Mouse (Mus musculus): ENCODE data around the gene Zfpm1. TPM values are rescaled to one million over a fixed set of nuclear protein-coding genes. Genes with fewer than 3 reads are reported as not detected.

Gene Zfpm1
- polyA plus RNA-seq, 1 experiment from 2014 or later = 2.3 TPM

- peaks cover 51% of the 10 kb centered on the region for H3K27me3 ChIP-seq (ENCODE audit: control insufficient read depth, insufficient read depth, low read length)
- peak overlapping the region; percentile 49 for H3K4me3 ChIP-seq (replicated peaks; ENCODE audit: low read depth, low read length)
- peak overlapping the region; percentile 82 for H3K4me2 ChIP-seq (ENCODE audit: low read length)
- WGBS = 2% methylated on average over 78 of the region's 81 CpGs
- peak; percentile 84 for DNase-seq
- peaks cover 13% of the 10 kb centered on the region; the same call in 1 of the 2 replicates for H3K4me1 ChIP-seq (ENCODE audit: control insufficient read depth, insufficient read depth, low read length)
- H3K36me3 ChIP-seq (ENCODE audit: control insufficient read depth, insufficient read depth, low read length) = no peaks in the 10 kb centered on the region
- no peaks in the 10 kb centered on the region for H3K9me3 ChIP-seq (ENCODE audit: control insufficient read depth, low read length)
- peak; percentile 65 for ATAC-seq (ENCODE audit: low FRiP score, low TSS enrichment)
- H3K9ac ChIP-seq (replicated peaks; ENCODE audit: low read length) = peak overlapping the region; percentile 48
- no peak overlapping the region for H3K27ac ChIP-seq (replicated peaks; ENCODE audit: low read depth, low read length)
Observed at GRCm38 (mm10) chr8:122336251-122336910, 54.4 kb downstream of the Zfpm1 start.

- 47% methylated on average over 6 of the region's 6 CpGs for WGBS
- H3K36me3 ChIP-seq (ENCODE audit: control insufficient read depth, insufficient read depth, low read length) = no peaks in the 10 kb centered on the region
- no peak overlapping the region for H3K27ac ChIP-seq (replicated peaks; ENCODE audit: low read depth, low read length)
- H3K4me2 ChIP-seq (ENCODE audit: low read length) = no peak overlapping the region
- H3K9me3 ChIP-seq (ENCODE audit: control insufficient read depth, low read length) = no peaks in the 10 kb centered on the region
- H3K4me3 ChIP-seq (replicated peaks; ENCODE audit: low read depth, low read length) = no peak overlapping the region
- peaks cover 24% of the 10 kb centered on the region for H3K4me1 ChIP-seq (ENCODE audit: control insufficient read depth, insufficient read depth, low read length)
- H3K9ac ChIP-seq (replicated peaks; ENCODE audit: low read length) = no peak overlapping the region
- ATAC-seq (ENCODE audit: low FRiP score, low TSS enrichment) (no peak), DNase-seq (no peak)
- H3K27me3 ChIP-seq (ENCODE audit: control insufficient read depth, insufficient read depth, low read length) = peaks cover 58% of the 10 kb centered on the region
Observed at GRCm38 (mm10) chr8:122338852-122339251, 56.9 kb downstream of the Zfpm1 start.

- 80% methylated on average over 3 of the region's 3 CpGs for WGBS
Observed at GRCm38 (mm10) chr8:122340761-122341160, 58.8 kb downstream of the Zfpm1 start.

GRCm38 (mm10) chr8:122341790-122342189 is 59.8 kb downstream of the Zfpm1 start:
- H3K4me2 ChIP-seq (ENCODE audit: low read length) = no peak overlapping the region
- peaks cover 32% of the 10 kb centered on the region for H3K27me3 ChIP-seq (ENCODE audit: control insufficient read depth, insufficient read depth, low read length)
- H3K27ac ChIP-seq (replicated peaks; ENCODE audit: low read depth, low read length) = no peak overlapping the region
- peaks cover 22% of the 10 kb centered on the region for H3K4me1 ChIP-seq (ENCODE audit: control insufficient read depth, insufficient read depth, low read length)
- no peak overlapping the region for H3K9ac ChIP-seq (replicated peaks; ENCODE audit: low read length)
- H3K4me3 ChIP-seq (replicated peaks; ENCODE audit: low read depth, low read length) = no peak overlapping the region
- no peaks in the 10 kb centered on the region for H3K36me3 ChIP-seq (ENCODE audit: control insufficient read depth, insufficient read depth, low read length)
- no peaks in the 10 kb centered on the region for H3K9me3 ChIP-seq (ENCODE audit: control insufficient read depth, low read length)
- DNase-seq (no peak), ATAC-seq (ENCODE audit: low FRiP score, low TSS enrichment) (no peak)
- 84% methylated on average over 6 of the region's 6 CpGs for WGBS

More at GRCm38 (mm10) chr8:122340761-122341160, 58.8 kb downstream of the Zfpm1 start:
- peaks cover 30% of the 10 kb centered on the region for H3K4me1 ChIP-seq (ENCODE audit: control insufficient read depth, insufficient read depth, low read length)
- H3K9ac ChIP-seq (replicated peaks; ENCODE audit: low read length) = no peak overlapping the region
- ATAC-seq (ENCODE audit: low FRiP score, low TSS enrichment) (no peak), DNase-seq (no peak)
- no peaks in the 10 kb centered on the region for H3K9me3 ChIP-seq (ENCODE audit: control insufficient read depth, low read length)
- no peak overlapping the region for H3K4me2 ChIP-seq (ENCODE audit: low read length)
- H3K27me3 ChIP-seq (ENCODE audit: control insufficient read depth, insufficient read depth, low read length) = peaks cover 39% of the 10 kb centered on the region
- H3K4me3 ChIP-seq (replicated peaks; ENCODE audit: low read depth, low read length) = no peak overlapping the region
- H3K27ac ChIP-seq (replicated peaks; ENCODE audit: low read depth, low read length) = no peak overlapping the region
- no peaks in the 10 kb centered on the region for H3K36me3 ChIP-seq (ENCODE audit: control insufficient read depth, insufficient read depth, low read length)

GRCm38 (mm10) chr8:122342362-122342761 is 60.4 kb downstream of the Zfpm1 start:
- Histone ChIP-seq H3K27me3 (ENCODE audit: control insufficient read depth, insufficient read depth, low read length) (peaks cover 27% of the 10 kb centered on the region), H3K27ac (replicated peaks; ENCODE audit: low read depth, low read length) (no peak overlapping the region), H3K9me3 (ENCODE audit: control insufficient read depth, low read length) (no peaks in the 10 kb centered on the region), H3K36me3 (ENCODE audit: control insufficient read depth, insufficient read depth, low read length) (no peaks in the 10 kb centered on the region), H3K4me1 (ENCODE audit: control insufficient read depth, insufficient read depth, low read length) (peaks cover 20% of the 10 kb centered on the region), H3K4me2 (ENCODE audit: low read length) (no peak overlapping the region), H3K9ac (replicated peaks; ENCODE audit: low read length) (no peak overlapping the region), H3K4me3 (replicated peaks; ENCODE audit: low read depth, low read length) (no peak overlapping the region)
- ATAC-seq (ENCODE audit: low FRiP score, low TSS enrichment) (no peak), DNase-seq (no peak)
- 61% methylated on average over 5 of the region's 5 CpGs for WGBS

- peaks cover 22% of the 10 kb centered on the region for H3K27me3 ChIP-seq (ENCODE audit: control insufficient read depth, insufficient read depth, low read length)
- ATAC-seq (ENCODE audit: low FRiP score, low TSS enrichment) = no peak
- no peak overlapping the region for H3K27ac ChIP-seq (replicated peaks; ENCODE audit: low read depth, low read length)
- no peak overlapping the region for H3K4me3 ChIP-seq (replicated peaks; ENCODE audit: low read depth, low read length)
- WGBS = 8% methylated on average over 9 of the region's 9 CpGs
- DNase-seq = no peak
- peaks cover 20% of the 10 kb centered on the region for H3K4me1 ChIP-seq (ENCODE audit: control insufficient read depth, insufficient read depth, low read length)
- no peaks in the 10 kb centered on the region for H3K9me3 ChIP-seq (ENCODE audit: control insufficient read depth, low read length)
- 0 out of 2 replicates have a peak overlapping the region, but pooled peaks have one; percentile 21 for H3K9ac ChIP-seq (replicated peaks; ENCODE audit: low read length)
- H3K4me2 ChIP-seq (ENCODE audit: low read length) = peak overlapping the region; percentile 49
- H3K36me3 ChIP-seq (ENCODE audit: control insufficient read depth, insufficient read depth, low read length) = no peaks in the 10 kb centered on the region
Observed at GRCm38 (mm10) chr8:122342806-122343209, 60.9 kb downstream of the Zfpm1 start.

- H3K27me3 ChIP-seq (ENCODE audit: control insufficient read depth, insufficient read depth, low read length) = peaks cover 17% of the 10 kb centered on the region
- 3% methylated on average over 11 of the region's 11 CpGs for WGBS
- H3K4me3 ChIP-seq (replicated peaks; ENCODE audit: low read depth, low read length) = 0 out of 2 replicates have a peak overlapping the region, but pooled peaks have one; percentile 16
- DNase-seq (no peak), ATAC-seq (ENCODE audit: low FRiP score, low TSS enrichment) (no peak)
- peaks cover 20% of the 10 kb centered on the region for H3K4me1 ChIP-seq (ENCODE audit: control insufficient read depth, insufficient read depth, low read length)
- no peak overlapping the region for H3K9ac ChIP-seq (replicated peaks; ENCODE audit: low read length)
- no peak overlapping the region for H3K27ac ChIP-seq (replicated peaks; ENCODE audit: low read depth, low read length)
- H3K36me3 ChIP-seq (ENCODE audit: control insufficient read depth, insufficient read depth, low read length) = no peaks in the 10 kb centered on the region
- peak overlapping the region; percentile 49 for H3K4me2 ChIP-seq (ENCODE audit: low read length)
- no peaks in the 10 kb centered on the region for H3K9me3 ChIP-seq (ENCODE audit: control insufficient read depth, low read length)
Observed at GRCm38 (mm10) chr8:122343341-122343740, 61.4 kb downstream of the Zfpm1 start.

GRCm38 (mm10) chr8:122343758-122344157 is 61.8 kb downstream of the Zfpm1 start:
- Histone ChIP-seq H3K9ac (replicated peaks; ENCODE audit: low read length) (no peak overlapping the region; the same call in 1 of the 2 replicates), H3K4me2 (ENCODE audit: low read length) (peak overlapping the region; percentile 49), H3K4me1 (ENCODE audit: control insufficient read depth, insufficient read depth, low read length) (peaks cover 20% of the 10 kb centered on the region), H3K27ac (replicated peaks; ENCODE audit: low read depth, low read length) (no peak overlapping the region), H3K4me3 (replicated peaks; ENCODE audit: low read depth, low read length) (0 out of 2 replicates have a peak overlapping the region, but pooled peaks have one; percentile 16), H3K36me3 (ENCODE audit: control insufficient read depth, insufficient read depth, low read length) (no peaks in the 10 kb centered on the region), H3K9me3 (ENCODE audit: control insufficient read depth, low read length) (no peaks in the 10 kb centered on the region), H3K27me3 (ENCODE audit: control insufficient read depth, insufficient read depth, low read length) (peaks cover 14% of the 10 kb centered on the region)
- 0% methylated on average over 14 of the region's 14 CpGs for WGBS
- DNase-seq = peak; percentile 63
- no peak for ATAC-seq (ENCODE audit: low FRiP score, low TSS enrichment)

GRCm38 (mm10) chr8:122344219-122344618 is 62.3 kb downstream of the Zfpm1 start:
- WGBS = 5% methylated on average over 2 of the region's 5 CpGs
- Histone ChIP-seq H3K27me3 (ENCODE audit: control insufficient read depth, insufficient read depth, low read length) (peaks cover 12% of the 10 kb centered on the region), H3K36me3 (ENCODE audit: control insufficient read depth, insufficient read depth, low read length) (no peaks in the 10 kb centered on the region), H3K4me2 (ENCODE audit: low read length) (no peak overlapping the region), H3K27ac (replicated peaks; ENCODE audit: low read depth, low read length) (no peak overlapping the region), H3K4me1 (ENCODE audit: control insufficient read depth, insufficient read depth, low read length) (peaks cover 20% of the 10 kb centered on the region), H3K9ac (replicated peaks; ENCODE audit: low read length) (no peak overlapping the region; the same call in 1 of the 2 replicates), H3K9me3 (ENCODE audit: control insufficient read depth, low read length) (no peaks in the 10 kb centered on the region), H3K4me3 (replicated peaks; ENCODE audit: low read depth, low read length) (no peak overlapping the region)
- ATAC-seq (ENCODE audit: low FRiP score, low TSS enrichment) (no peak), DNase-seq (no peak)

Data from midbrain, embryonic 14.5 days (tissue).